Mouse (Mus musculus) monocyte, adult 2 months (primary cell): ENCODE results near the gene Asic4.

ENCODE experiments used
- DNase-seq, 2 experiments: peaks; one replicate each; pipeline ENCODE4 v3.0.0; 2022; ENCODE audit warnings: low spot score in 2 of 2, low read depth in 1 of 2

Asic4 gene

DNA sequence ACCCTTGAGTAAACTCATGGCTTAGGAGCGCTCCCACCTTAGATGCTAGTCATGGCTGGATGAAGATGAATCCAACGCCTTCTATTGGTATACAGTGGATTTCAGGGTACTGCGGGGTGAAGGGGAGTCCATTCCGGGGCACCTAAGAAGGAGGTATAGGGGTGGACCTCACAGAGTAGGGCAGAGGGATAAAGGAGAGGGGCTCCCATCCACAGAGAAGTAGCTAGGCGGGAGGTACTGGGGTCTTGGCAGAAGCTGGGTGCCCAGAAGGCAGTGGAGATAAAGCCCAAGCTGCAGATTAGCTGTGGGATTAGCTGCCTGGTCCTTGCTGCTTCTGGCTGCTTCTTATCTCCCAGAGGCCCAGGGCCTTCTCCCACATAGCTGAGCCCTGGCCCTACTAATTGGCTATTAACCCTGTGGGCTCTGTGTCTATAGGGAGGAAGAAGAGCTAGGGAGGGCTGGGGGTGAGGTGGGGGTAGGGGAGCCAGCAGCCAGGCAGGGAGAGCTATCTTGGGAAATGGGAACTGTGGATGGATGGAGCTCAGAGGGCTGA lies 13.5 kb downstream of the Asic4 start:
- no peak for DNase-seq

DNA sequence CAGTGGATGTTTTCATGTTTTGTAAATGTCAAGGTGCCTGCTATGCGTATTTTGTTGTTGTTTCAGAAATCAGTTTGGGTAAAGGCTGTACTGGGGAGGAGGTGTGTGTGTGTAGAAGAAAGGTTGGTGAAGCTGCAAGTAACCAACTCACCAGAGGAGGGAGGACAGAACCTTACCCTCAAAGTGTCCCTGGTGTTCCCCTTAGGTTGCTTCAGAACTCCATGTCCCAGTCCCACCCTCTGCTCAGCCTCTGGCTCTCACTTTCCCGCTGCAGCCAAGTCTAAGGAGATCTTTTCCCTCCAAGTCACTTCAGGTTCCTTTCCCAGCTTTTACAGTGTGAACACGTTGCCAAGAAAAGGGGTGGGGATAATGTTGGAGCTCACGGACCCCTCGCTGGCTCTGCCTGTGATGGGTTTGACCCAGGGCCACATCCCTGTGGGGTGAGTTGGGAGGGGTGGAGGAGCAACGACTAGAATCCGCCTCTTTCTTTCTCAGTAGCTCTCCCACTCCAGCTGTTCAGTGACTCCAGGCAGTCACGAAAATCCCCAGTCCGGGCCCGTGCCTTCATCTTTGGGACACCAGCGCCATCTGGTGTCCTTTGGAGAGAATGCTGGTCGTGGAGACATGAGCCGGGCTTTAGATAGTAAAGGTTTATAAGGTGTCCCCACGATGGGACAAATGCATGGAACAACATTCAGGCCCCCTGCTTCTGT lies 17.1 kb downstream of the Asic4 start:
- DNase-seq = peak in 1 of 2 experiments; percentile 25

DNA sequence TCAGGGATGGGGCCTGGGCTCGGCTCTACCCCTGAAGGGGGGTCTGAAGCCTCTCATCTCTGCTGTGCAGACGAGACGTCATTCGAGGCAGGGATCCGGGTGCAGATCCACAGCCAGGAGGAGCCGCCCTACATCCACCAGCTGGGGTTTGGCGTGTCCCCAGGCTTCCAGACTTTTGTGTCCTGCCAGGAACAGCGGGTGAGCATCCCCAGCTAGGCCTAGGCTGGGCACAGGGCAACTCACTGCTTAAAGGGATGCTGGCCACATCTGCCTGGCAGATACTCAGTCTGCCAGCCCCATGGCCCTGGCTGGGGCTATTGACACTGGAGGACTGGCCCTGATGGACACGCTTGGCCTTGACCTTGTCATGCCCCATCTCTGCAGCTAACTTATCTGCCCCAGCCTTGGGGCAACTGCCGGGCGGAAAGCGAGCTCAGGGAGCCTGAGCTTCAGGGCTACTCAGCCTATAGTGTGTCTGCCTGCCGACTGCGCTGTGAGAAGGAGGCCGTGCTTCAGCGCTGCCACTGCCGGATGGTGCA lies 19.1 kb downstream of the Asic4 start:
- no peak for DNase-seq

DNA sequence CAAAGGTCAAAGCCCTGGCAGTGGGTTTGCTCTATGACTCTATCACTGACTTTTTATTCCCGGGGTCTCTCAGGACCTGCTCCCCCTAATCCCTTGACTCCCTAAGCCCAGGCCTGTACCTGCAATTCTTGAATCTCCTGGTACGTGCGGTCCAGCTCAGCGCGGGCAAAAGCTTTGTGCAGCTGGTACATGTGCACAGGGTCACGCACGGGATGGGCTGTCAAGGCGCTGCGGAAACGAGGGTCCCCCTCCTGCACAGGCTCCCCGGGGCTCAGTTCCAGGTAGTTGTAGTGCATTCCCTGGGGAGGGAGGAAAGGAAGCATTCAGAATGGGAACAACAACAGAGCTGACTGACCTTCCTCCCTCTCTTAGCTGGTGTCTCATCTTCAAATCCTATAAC lies 26.2 kb downstream of the Asic4 start:
- DNase-seq = no peak

DNA sequence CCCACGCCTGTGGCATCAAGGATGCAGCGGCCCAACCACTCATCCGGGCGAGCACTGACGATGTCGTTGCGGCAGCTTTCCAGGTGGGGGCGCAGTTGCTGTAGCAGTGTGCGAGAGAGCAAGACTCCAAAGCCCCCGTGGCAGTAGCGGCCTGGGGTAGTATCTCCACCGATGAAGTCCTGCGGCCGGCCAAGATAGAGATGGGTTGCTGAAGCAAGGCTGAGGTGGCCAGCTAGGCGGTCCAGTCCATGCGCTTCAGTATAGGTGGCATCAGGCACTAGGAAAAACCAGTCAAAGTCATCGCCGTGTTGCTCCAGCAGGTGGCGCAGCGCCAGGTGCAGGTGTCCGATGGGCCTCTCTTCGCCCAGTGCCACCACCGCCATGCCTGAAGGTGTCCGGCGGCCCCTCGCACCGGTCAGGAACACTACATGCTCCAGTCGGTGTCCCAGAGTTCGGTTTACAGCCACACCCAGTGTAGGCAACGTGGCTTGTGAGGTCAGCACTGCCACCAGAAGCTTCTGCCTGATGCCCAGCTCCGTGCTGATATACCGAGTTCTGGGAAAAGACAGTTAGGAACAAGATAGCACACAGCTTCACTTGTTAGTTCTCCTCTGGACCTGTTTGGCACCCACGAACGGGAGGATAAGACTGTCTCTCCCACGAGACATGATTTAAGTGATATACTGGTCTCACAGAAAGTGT lies 27.2 kb downstream of the Asic4 start:
- peak in 1 of 2 experiments; percentile 26 for DNase-seq

DNA sequence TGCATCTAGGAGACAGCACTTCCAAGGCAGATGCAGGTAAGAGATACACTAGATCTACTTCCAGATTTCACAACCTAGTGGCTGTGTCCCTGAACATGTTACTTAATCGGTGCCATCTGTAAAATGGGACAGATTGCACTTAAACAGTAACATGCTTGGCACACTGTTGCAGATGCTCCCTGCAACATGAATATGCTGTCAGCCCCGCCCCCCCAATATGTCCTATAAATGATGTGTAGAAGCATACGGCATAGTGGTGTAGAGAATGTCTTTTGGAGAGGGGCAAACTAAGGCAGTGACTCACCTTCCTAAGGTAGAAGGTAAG lies 27.7 kb downstream of the Asic4 start:
- DNase-seq = no peak

DNA sequence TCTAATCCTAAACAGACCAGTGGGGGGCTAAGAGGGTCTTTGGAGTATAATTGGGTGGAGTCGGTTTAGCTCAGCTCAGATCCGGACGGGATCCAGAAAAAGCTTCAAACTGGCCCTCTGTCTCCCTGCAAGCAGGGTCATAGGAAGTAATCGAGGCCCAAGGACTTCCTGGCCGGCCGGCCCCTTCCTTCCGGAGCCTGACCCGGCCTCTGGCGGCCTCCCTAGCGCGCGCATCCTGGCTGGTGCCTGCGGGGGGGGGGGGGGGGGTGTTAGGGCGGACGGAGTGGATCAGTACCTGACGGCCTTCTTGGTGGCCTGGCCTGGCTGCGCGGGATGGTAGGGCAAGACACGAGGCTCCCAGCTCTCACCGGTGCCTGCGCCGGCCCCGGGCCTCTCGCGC lies 28.3 kb downstream of the Asic4 start:
- DNase-seq = no peak

DNA sequence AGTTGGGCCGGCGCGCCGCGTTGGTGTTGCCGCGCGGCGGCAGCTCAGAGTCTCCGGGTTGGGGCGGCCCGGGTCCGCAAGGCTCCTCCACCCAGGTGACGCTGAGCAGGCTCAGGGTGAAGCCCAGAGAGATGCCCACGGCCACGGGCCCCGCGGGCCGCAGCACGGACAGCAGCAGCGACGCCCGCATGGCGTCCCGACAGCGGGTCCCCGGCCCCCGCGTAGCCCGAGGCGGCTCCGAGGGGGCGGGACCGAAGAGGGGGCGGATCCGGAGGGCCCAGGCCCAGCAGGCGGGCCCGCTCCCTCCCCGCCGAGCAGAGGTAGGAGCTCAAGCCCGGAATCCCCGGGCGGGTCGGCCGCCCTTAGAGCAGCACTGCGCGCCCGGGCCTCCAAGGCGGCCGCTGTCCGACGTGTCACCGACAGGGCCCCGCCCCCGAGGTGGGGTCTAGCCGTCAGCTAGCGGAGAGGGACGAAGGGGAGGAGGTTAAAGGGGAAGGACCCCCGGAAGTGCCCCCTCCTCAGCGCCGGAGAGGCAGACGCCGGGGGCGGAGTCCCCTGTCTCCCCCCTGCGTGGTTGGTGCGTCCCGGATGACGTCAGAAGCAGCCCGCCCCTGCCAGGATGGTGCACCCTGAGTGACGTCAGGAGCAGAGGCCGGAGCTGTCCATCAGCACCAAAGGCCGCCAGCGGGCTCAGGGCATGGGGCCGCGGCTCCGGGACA lies 28.8 kb downstream of the Asic4 start, which contains the start of the genes Chpf and Tmem198:
TSS of gene Chpf (minus strand) at position 392 of the 719 bp plus-strand sequence.
TSS of gene Tmem198 (plus strand) at position 617 of the 719 bp plus-strand sequence.
- peak; percentile 66 to 84 for DNase-seq

DNA sequence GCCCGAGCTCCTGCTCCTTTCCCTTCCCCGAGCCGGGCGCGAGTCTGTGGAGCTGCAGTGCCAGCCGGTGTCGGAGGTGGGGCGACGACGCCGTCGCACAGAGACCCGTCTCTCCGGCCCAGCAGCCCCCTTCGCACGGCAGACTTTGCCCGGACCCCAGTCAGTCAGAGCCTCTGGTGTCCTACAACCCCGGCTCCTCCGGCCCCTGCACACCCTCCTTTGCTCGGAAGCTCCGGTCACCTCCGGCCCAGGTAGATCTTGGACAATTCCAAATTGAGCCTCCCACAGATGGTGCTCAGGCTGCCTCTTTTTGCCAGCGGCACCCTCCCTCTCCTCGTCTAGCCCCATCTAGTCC lies 29.4 kb downstream of the Asic4 start:
- DNase-seq = no peak

DNA sequence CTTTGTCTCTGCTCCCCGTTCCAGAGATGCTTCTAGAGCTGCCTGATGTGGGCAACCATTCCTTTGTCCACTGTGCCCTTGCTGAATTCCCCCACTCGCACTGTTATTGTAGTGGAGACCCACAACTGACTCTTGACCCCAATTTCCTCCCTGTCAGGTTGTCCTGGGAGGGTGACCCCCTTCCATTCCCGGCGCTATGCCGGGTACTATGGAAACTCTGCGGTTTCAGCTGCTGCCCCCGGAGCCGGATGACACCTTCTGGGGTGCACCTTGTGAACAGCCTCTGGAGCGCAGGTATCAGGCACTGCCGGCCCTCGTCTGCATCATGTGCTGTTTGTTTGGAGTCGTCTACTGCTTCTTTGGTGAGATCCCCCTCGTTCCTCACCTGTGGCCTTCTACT lies 29.8 kb downstream of the Asic4 start:
- DNase-seq = no peak

DNA sequence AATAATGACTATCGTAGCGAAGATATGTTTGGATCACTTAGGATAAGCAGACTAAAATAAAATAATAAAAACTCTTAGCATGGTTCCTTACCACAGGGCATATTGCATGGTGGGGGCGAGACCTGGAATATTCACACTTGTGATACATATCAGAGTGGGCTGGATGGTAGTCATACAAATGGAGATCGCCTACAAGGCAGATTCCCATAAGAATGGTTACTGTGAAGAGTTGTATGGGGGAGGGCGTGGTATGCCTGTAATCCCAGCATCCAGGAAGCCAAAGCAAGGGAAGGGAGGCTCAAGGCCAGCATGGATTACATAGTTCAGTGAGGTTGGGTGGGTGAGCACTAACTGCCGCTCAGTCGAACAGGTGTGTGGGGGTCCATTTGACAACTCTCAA lies 30.5 kb downstream of the Asic4 start:
- DNase-seq = no peak

DNA sequence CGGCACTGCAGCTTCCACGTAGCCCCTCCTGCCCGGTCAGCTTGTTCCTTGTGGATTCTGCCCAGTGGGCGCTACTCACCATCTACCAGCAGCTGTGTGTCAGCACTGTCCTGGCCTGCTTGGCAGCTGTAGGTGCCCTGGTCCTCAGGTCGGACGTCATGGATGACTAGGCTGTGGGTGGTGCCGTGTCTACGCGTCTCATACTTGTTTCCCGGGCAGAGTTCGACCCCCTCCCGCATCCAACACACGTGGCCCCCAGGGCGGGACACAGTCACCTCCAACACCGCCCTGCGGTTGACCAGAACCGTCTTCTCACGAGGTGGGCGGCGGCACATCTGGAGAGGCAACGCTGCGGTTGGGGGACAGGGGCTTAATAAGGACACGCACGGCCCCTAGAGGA lies 36.3 kb downstream of the Asic4 start:
- no peak for DNase-seq

DNA sequence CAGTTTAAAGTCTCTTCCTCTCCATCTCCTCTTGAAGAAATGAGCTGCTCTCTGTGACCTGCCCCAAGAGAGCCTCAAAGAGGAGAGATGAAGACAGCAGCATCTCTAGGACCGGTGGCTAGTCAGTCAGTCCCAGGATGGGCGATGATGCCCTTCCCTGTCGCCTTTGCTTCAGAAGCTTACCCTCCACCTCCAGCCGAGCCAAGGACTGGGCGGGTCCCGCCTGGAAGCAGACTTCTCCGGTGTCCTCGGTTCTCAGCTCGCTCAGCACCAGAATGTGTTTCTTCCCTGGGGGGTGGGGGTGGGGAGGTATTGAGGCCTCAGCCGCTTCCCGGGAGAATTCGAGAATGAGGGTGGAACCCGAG lies 36.8 kb downstream of the Asic4 start:
- no peak for DNase-seq

DNA sequence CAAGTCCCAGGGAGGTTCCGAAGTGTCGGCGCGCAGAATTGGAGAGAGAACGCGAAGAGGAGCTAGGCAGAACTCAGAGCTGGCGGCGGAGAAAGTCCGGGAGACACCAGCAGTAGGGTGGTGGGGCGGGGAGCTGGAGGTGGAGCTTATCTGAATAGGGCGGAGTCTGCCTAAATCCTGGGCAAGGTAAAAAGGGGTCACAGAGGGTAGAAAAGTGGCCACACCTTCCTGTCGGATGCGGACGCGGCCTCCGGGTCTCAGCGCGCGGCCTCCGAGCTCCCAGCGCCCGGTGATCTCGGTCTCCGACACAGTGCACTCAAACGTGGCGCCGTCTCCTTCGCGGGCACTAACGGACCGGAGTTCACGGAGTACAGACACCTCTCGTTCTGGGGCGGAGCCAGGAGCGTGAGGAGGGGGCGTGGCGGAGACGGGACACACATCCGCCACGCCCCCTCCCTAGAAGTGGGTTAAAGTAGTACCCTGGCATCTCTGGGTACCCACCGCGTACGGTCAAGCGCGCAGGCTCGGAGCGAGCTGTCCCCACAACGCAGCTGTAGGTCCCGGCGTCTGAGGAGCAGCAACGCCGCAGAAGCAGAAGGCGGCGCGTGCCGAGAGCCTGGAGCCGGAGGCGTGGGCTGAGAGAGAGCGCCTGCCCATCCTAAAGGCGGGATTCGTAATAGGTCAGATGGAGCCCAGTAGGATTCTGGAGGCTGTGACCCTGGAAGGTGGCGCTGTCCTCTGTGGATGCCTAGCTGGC lies 37.3 kb downstream of the Asic4 start:
- no peak for DNase-seq

DNA sequence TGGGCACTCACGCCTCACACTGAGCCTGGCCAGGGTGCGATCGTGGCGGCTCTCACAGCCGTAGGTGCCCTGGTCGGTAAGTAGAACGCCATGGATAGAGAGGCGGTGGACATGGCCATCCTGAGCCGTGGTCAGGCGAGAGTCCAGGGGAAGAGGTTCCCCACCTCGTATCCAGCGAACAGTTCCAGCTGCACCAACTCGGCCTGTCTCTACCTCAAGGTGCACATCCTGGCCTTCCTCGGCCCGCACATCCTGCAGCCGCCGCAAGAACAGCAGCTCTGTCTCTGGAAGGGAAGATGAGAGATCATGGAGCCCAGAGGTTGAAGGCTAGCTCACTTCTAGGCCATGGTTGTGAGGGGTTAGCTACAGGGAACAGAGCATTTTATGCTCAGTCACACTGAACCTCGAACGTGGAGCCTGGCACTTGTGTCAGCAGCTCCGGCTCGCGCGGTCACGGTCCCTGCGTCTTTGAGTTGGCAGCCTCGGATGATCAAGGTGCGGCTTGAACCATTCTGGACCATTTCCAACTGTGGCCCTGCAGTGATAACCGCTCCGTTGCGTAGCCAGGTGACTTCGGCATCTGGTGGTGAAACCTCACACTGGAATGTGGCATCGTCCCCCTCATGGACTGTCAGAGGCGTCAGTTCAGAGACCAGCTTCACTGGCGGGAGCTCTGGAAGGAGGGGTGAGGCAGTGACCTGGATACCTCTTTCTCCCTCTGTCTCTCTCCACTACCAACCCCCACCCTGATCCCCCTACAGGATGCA lies 40.7 kb downstream of the Asic4 start:
- no peak for DNase-seq

DNA sequence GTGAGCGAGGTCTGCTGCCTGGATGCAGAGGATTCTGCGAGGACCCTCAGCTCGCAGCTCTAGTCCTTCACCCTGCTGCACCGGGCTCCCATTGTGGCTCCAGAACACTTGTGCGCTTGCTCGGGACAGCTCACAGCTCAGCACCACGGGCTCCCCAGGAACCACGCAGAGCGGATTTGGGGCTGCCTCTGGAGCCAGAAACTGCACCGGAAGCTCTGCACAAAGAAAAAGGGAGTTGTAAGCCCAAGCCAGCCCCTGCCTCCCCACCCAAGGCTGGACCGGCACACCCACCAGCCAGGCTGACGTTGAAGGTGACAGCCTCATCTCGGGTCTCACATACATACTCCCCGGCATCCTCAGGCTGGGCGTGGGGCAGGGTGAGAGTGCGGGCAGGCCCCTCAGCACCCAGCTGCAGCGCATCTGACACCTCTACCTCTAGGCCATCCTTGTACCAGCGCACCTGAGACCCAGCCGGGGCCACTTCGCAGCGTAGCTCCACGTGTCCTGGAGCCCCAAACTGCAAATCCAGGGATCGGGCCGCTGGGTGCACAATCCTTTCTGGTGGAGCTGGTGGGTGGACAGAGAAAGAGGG lies 42.4 kb downstream of the Asic4 start:
- DNase-seq = no peak

DNA sequence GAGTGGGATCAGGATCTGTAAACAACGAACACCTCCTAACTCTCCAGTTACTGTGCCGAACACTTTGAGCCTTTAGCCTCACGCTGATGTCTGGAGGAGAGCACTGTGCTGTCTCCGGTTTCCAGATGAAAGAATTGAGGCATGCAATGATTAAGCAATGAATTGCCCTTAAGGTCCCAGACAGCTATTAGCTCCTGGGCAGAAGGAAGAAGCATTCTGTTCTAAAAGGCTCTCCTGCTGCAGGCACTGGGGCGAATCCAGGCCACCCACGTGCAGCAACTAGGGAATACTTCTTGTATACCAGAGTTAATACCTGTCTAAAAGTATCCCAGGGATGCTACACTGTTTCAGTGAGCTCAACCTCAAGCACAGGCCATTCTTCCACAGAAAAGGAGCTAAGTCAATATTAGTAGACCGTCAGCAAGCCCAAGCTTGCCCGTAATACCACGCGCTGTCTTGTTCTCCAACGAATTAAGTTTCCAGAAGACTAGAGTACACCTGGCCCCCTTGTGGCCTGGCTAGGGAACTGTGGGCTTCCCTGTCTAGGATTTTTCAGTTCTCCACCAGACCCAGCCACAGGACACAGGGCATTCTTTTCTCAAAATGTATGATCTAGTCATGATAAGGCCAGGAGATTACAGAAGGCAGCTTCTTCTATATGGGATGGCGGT lies 44.8 kb downstream of the Asic4 start:
- no peak for DNase-seq

DNA sequence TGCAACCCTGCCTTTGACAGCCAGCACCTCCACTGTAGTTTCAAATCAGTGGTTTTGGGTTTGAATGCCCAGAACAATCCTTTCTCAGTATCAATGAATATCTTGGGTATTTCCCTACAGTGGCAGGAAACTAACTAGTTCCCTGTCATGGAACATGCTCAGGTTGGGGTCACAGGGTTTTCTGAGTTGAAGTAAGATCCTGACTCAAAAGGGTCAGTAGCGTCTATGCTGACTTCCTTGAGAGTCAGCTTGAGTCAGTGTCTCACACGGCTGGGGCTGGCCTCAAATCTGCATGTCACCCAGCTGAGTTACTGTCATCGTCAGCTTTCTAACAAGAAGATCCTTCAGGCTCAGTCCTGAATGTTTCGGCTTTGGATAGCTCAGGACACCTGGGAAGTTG lies 48.7 kb downstream of the Asic4 start:
- no peak for DNase-seq

DNA sequence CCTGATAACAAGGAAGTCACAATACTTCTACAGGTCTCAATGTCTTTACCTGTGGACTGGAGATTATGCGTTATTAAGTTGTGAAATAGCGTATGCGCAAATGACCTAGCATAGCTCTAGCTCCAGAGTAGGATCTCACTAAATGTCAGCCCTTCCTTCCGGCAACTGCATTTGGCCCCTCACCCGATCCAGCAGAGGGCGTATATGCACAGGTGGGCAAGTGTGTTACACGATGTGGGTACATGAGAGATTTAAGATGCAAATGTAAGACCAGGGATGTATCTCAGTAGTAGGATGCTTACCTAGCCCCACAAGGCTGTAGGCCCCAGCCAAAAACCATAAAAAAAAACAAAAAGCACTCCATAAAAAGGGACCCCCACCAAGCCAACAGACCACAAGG lies 49.2 kb downstream of the Asic4 start:
- DNase-seq = no peak
